Mouse (Mus musculus) left cerebral cortex, postnatal 14 days (tissue): ENCODE data around the gene Krtap19-5. TPM values are rescaled to one million over a fixed set of nuclear protein-coding genes. Genes with fewer than 3 reads are reported as not detected.

Experiments used
- DNase-seq, 2 experiments: peaks; one replicate each; pipeline ENCODE4 v3.0.0; 2021 to 2022; ENCODE audit warnings: low spot score in 2 of 2, mixed read lengths in 1 of 2
- intact Hi-C: fragments of 180-260 bp; cut with DNase I; formaldehyde crosslinking; loops from one replicate; pipeline ENCODE4 v1.15.1; 2025
- long read RNA-seq, 2 experiments: library from polyadenylated mRNA; stranded (forward); transcript quantifications; one replicate each; pipeline ENCODE4 v2.0.0; 2021
- total RNA-seq, 2 experiments: library from RNA; stranded (reverse); gene quantifications; 2 replicates each; pipeline ENCODE4 v1.2.3; 2021

Gene Krtap19-5
- total RNA-seq, result not detected
- long read RNA-seq, experiment 1, result 0 reads
- long read RNA-seq, experiment 2, result 0 reads

- no peak for DNase-seq
- intact Hi-C loops, result no loop called here
These were observed at the start of gene Krtap19-5 for GRCm38 (mm10) chr16:88896357-88896756. Gene Krtap19-5 (minus strand): TSS chr16:88896457.

- no peak for DNase-seq
- intact Hi-C loops, result no loop called here
These were observed 44.8 kb upstream of the Krtap19-5 start for GRCm38 (mm10) chr16:88941106-88941505.

GRCm38 (mm10) chr16:88938252-88938651 is 42.0 kb upstream of the Krtap19-5 start:
- DNase-seq, result peak in 1 of 2 experiments; percentile 3
- intact Hi-C loops, result no loop called here

- intact Hi-C loops, result no loop called here
- no peak for DNase-seq
These were observed 35.9 kb upstream of the Krtap19-5 start, which contains the start of gene Krtap19-9b for GRCm38 (mm10) chr16:88932165-88932564. Gene Krtap19-9b (minus strand): TSS chr16:88932265.

GRCm38 (mm10) chr16:88886870-88887269 is 9.4 kb downstream of the Krtap19-5 start:
- intact Hi-C loops, result no loop called here
- DNase-seq, result no peak

GRCm38 (mm10) chr16:88884989-88885388 is 11.3 kb downstream of the Krtap19-5 start, which contains the start of gene Krtap19-4:
Gene Krtap19-4 (minus strand): TSS chr16:88885089.
- intact Hi-C loops, result no loop called here
- no peak for DNase-seq

- DNase-seq, result no peak
- intact Hi-C loops, result no loop called here
These were observed 18.3 kb downstream of the Krtap19-5 start, which contains the start of gene Krtap19-3 for GRCm38 (mm10) chr16:88877938-88878337. Gene Krtap19-3 (minus strand): TSS chr16:88878038.

GRCm38 (mm10) chr16:88874169-88874568 is 22.1 kb downstream of the Krtap19-5 start, which contains the start of gene Krtap19-2:
Gene Krtap19-2 (minus strand): TSS chr16:88874269.
- no peak for DNase-seq
- intact Hi-C loops, result no loop called here

GRCm38 (mm10) chr16:88869311-88869710 is 26.9 kb downstream of the Krtap19-5 start, which contains the start of gene Krtap19-1:
Gene Krtap19-1 (minus strand): TSS chr16:88869411.
- DNase-seq, result no peak
- intact Hi-C loops, result no loop called here

GRCm38 (mm10) chr16:88864887-88865407 is 31.3 kb downstream of the Krtap19-5 start:
- intact Hi-C loops, result no loop called here
- no peak for DNase-seq

- intact Hi-C loops, result no loop called here
- DNase-seq, result no peak
These were observed 44.8 kb downstream of the Krtap19-5 start for GRCm38 (mm10) chr16:88851450-88851849.

GRCm38 (mm10) chr16:88848558-88848957 is 47.7 kb downstream of the Krtap19-5 start:
- intact Hi-C loops, result no loop called here

GRCm38 (mm10) chr16:88847363-88847762 is 48.9 kb downstream of the Krtap19-5 start:
- no peak for DNase-seq
- intact Hi-C loops, result no loop called here

More at GRCm38 (mm10) chr16:88848558-88848957, 47.7 kb downstream of the Krtap19-5 start:
- DNase-seq, result no peak

Other genes starting within 250 kb of the Krtap19-5 start
- not detected for gene Krtap26-1, start 248.7 kb downstream of the Krtap19-5 start, total RNA-seq
- not detected for gene Krtap27-1, start 224.8 kb downstream of the Krtap19-5 start, total RNA-seq
- gene 2310061N02Rik, start 188.5 kb downstream of the Krtap19-5 start, total RNA-seq, result not detected
- gene Krtap13-1, start 167.6 kb downstream of the Krtap19-5 start, total RNA-seq, result not detected
- gene Krtap13, start 144.8 kb downstream of the Krtap19-5 start, total RNA-seq, result not detected
- gene 2310034C09Rik, start 137.6 kb downstream of the Krtap19-5 start, total RNA-seq, result not detected
- not detected for gene 2310057N15Rik, start 122.3 kb downstream of the Krtap19-5 start, total RNA-seq
- not detected for gene Gm5965, start 118.6 kb downstream of the Krtap19-5 start, total RNA-seq
- not detected for gene Gm20741, start 84.2 kb downstream of the Krtap19-5 start, total RNA-seq
- gene Krtap15, start 76.2 kb downstream of the Krtap19-5 start, total RNA-seq, result not detected
- gene Krtap14, start 70.3 kb downstream of the Krtap19-5 start, total RNA-seq, result not detected
- not detected for gene Krtap19-1, start 27.0 kb downstream of the Krtap19-5 start, total RNA-seq
- gene Krtap19-2, start 22.2 kb downstream of the Krtap19-5 start, total RNA-seq, result not detected
- not detected for gene Krtap19-3, start 18.4 kb downstream of the Krtap19-5 start, total RNA-seq
- not detected for gene Krtap19-4, start 11.4 kb downstream of the Krtap19-5 start, total RNA-seq
- gene Krtap19-9b, start 35.8 kb upstream of the Krtap19-5 start, total RNA-seq, result not detected
- gene Krtap16-3, start 66.4 kb upstream of the Krtap19-5 start, total RNA-seq, result not detected
- gene Krtap22-2, start 114.3 kb upstream of the Krtap19-5 start, total RNA-seq, result not detected
- not detected for gene Gm10229, start 118.8 kb upstream of the Krtap19-5 start, total RNA-seq
- not detected for gene Krtap6-1, start 135.2 kb upstream of the Krtap19-5 start, total RNA-seq
- not detected for gene Gm10228, start 145.0 kb upstream of the Krtap19-5 start, total RNA-seq
- not detected for gene Krtap6-5, start 151.4 kb upstream of the Krtap19-5 start, total RNA-seq
- not detected for gene 1110025L11Rik, start 167.5 kb upstream of the Krtap19-5 start, total RNA-seq
- not detected for gene Krtap6-3, start 187.6 kb upstream of the Krtap19-5 start, total RNA-seq
- not detected for gene Gm6358, start 244.4 kb upstream of the Krtap19-5 start, total RNA-seq